Mouse (Mus musculus): ENCODE results near the gene Hist2h2aa1. TPM values are rescaled to one million over a fixed set of nuclear protein-coding genes. Genes with fewer than 3 reads are reported as not detected.
"Not testable (repeated sequence)": the region's sequence is repeated elsewhere in the genome, so short reads cannot be mapped to it uniquely, and the experiment has no call there.

Hist2h2aa1 gene
- total RNA-seq, 2 experiments from 2014 or later: 6.0 to 16.1 TPM

- no peak for DNase-seq (ENCODE audit: low spot score in 2 of 2)
Measured at GRCm38 (mm10) chr3:96228828-96229227, 16.5 kb upstream of the Hist2h2aa1 start.

- DNase-seq (ENCODE audit: low spot score in 2 of 2): no peak
Measured at GRCm38 (mm10) chr3:96230404-96230803, 14.9 kb upstream of the Hist2h2aa1 start.

GRCm38 (mm10) chr3:96230910-96231757, 14.2 kb upstream of the Hist2h2aa1 start:
- DNase-seq (ENCODE audit: low spot score in 2 of 2): no peak

- no peak for DNase-seq (ENCODE audit: low spot score in 2 of 2)
Measured at GRCm38 (mm10) chr3:96231758-96232120, 13.6 kb upstream of the Hist2h2aa1 start.

GRCm38 (mm10) chr3:96234914-96235313, 10.4 kb upstream of the Hist2h2aa1 start:
- DNase-seq (ENCODE audit: low spot score in 2 of 2): no peak

- DNase-seq (ENCODE audit: low spot score in 2 of 2): no peak
Measured at GRCm38 (mm10) chr3:96235836-96236235, 9.5 kb upstream of the Hist2h2aa1 start.

GRCm38 (mm10) chr3:96236834-96237334, 8.4 kb upstream of the Hist2h2aa1 start:
- no peak for DNase-seq (ENCODE audit: low spot score in 2 of 2)

- DNase-seq (ENCODE audit: low spot score in 2 of 2): no peak
Measured at GRCm38 (mm10) chr3:96237335-96237903, 7.9 kb upstream of the Hist2h2aa1 start.

GRCm38 (mm10) chr3:96237904-96238511, 7.3 kb upstream of the Hist2h2aa1 start:
- DNase-seq (ENCODE audit: low spot score in 2 of 2): no peak

- peak; percentile 25 to 38 for DNase-seq (ENCODE audit: low spot score in 2 of 2)
Measured at GRCm38 (mm10) chr3:96238954-96239793, 6.1 kb upstream of the Hist2h2aa1 start, which contains the start of gene Hist2h3c2. Gene Hist2h3c2 (minus strand): TSS chr3:96239127.

GRCm38 (mm10) chr3:96239949-96240798, 5.1 kb upstream of the Hist2h2aa1 start, which contains the start of gene Hist2h2aa2:
Gene Hist2h2aa2 (minus strand): TSS chr3:96240276.
- DNase-seq (ENCODE audit: low spot score in 2 of 2): peak; percentile 95 to 98

- DNase-seq (ENCODE audit: low spot score in 2 of 2): no peak
Measured at GRCm38 (mm10) chr3:96240799-96241197, 4.5 kb upstream of the Hist2h2aa1 start.

- no peak for DNase-seq (ENCODE audit: low spot score in 2 of 2)
Measured at GRCm38 (mm10) chr3:96243921-96244572, 1.2 kb upstream of the Hist2h2aa1 start.

GRCm38 (mm10) chr3:96246018-96246417, 721 bp downstream of the Hist2h2aa1 start:
- DNase-seq (ENCODE audit: low spot score in 2 of 2): not testable (repeated sequence)

- not testable (repeated sequence) for DNase-seq (ENCODE audit: low spot score in 2 of 2)
Measured at GRCm38 (mm10) chr3:96246427-96246856, 1.1 kb downstream of the Hist2h2aa1 start, which contains the start of gene Hist2h3c1. Gene Hist2h3c1 (plus strand): TSS chr3:96246685.

- no peak for DNase-seq (ENCODE audit: low spot score in 2 of 2)
Measured at GRCm38 (mm10) chr3:96247356-96248140, 2.3 kb downstream of the Hist2h2aa1 start.

- DNase-seq (ENCODE audit: low spot score in 2 of 2): no peak
Measured at GRCm38 (mm10) chr3:96248141-96249033, 3.1 kb downstream of the Hist2h2aa1 start.

GRCm38 (mm10) chr3:96249034-96249345, 3.7 kb downstream of the Hist2h2aa1 start:
- DNase-seq (ENCODE audit: low spot score in 2 of 2): no peak

Data from layer of hippocampus, postnatal 10 days (tissue).